Mouse (Mus musculus) liver, adult 2 months (tissue): ENCODE data around the gene Inpp5k.

ENCODE experiments used
- CTCF ChIP-seq: fragments of 200-500 bp; IDR thresholded peaks from 2 replicates; pipeline ENCODE4 v1.5.1; 2011; ENCODE audit warnings: low read depth, low read length, control low read depth
- POLR2A ChIP-seq: fragments of 200-500 bp; IDR thresholded peaks from 2 replicates; pipeline ENCODE4 v1.6.1; 2011; ENCODE audit warnings: low read length, control low read depth; ENCODE audit not compliant: insufficient read depth; ENCODE audit errors: extremely low read depth

GRCm38 (mm10) chr11:75687343-75687993 lies 56.7 kb downstream of the Inpp5k start:
- no peak for TF ChIP-seq POLR2A
- no peak for TF ChIP-seq CTCF
